Mouse (Mus musculus) neural tube, embryonic 11.5 days (tissue): ENCODE data around the gene Sypl. TPM values are rescaled to one million over a fixed set of nuclear protein-coding genes. Genes with fewer than 3 reads are reported as not detected.
A peak's percentile ranks its signal among the peaks of the same experiment; 100 is the strongest.

Source experiments
- ATAC-seq: fragments of 200-750 bp; cut with Nextera tagmentation; 2 replicates; pipeline ENCODE4 v1.8.0; 2017; ENCODE audit warnings: moderate number of reproducible peaks, mild to moderate bottlenecking, moderate TSS enrichment, moderate library complexity; ENCODE audit not compliant: insufficient read depth, low FRiP score, low TSS enrichment
- DNase-seq: peaks from one replicate; pipeline ENCODE4 v3.0.0-alpha.2; 2015; ENCODE audit warnings: low spot score
- H3K27ac ChIP-seq: fragments of 300-500 bp; sonication (generic); 2 replicates; pipeline ENCODE4 v1.5.1; 2014; ENCODE audit warnings: low read depth, mild to moderate bottlenecking, low read length
- H3K27me3 ChIP-seq: fragments of 300-500 bp; sonication (generic); 2 replicates; pipeline ENCODE4 v1.6.1; 2014; ENCODE audit warnings: mild to moderate bottlenecking, low read length, mixed read lengths; ENCODE audit not compliant: control insufficient read depth, insufficient read depth
- H3K36me3 ChIP-seq: fragments of 300-500 bp; sonication (generic); 2 replicates; pipeline ENCODE4 v1.6.1; 2014; ENCODE audit warnings: mild to moderate bottlenecking, low read length, moderate library complexity, mixed read lengths; ENCODE audit not compliant: control insufficient read depth, insufficient read depth
- H3K4me1 ChIP-seq: fragments of 300-500 bp; sonication (generic); 2 replicates; pipeline ENCODE4 v1.6.1; 2014; ENCODE audit warnings: low read length, mixed read lengths; ENCODE audit not compliant: control insufficient read depth, insufficient read depth
- H3K4me2 ChIP-seq: fragments of 300-500 bp; sonication (generic); 2 replicates; pipeline ENCODE4 v1.6.1; 2014; ENCODE audit warnings: low read depth, mild to moderate bottlenecking, moderate library complexity
- H3K4me3 ChIP-seq: fragments of 300-500 bp; sonication (generic); 2 replicates; pipeline ENCODE4 v1.5.1; 2014; ENCODE audit warnings: low read depth, low read length
- H3K9ac ChIP-seq: fragments of 300-500 bp; sonication (generic); 2 replicates; pipeline ENCODE4 v1.6.1; 2014; ENCODE audit warnings: mild to moderate bottlenecking, low read length
- H3K9me3 ChIP-seq: fragments of 300-500 bp; sonication (generic); 2 replicates; pipeline ENCODE4 v1.6.1; 2016; ENCODE audit warnings: low read length; ENCODE audit not compliant: control insufficient read depth
- WGBS: fragments of 180-500 bp; shearing (Covaris S2); extraction: QIAGEN DNeasy Blood & Tissue Kit; methylation state at CpG from one replicate; pipeline ENCODE4 v1.1.7; 2014; 5-methylcytosine and 5-hydroxymethylcytosine counted together
- polyA plus RNA-seq: library from polyadenylated mRNA; unstranded; fragments of >200 nt; fragmentation: Nextera tagmentation; extraction: Ambion mirVana; gene quantifications from 2 replicates; pipeline ENCODE4 v1.2.1, GENCODE M21; 2014

The Sypl gene
- polyA plus RNA-seq: 54.0 and 58.6 TPM in 2 replicates

- H3K27ac ChIP-seq: peak within 1 kb of the TSS; percentile 92
- ATAC-seq (peak; percentile 97), DNase-seq (peak; percentile 97)
- no peaks in the 10 kb centered on the region for H3K36me3 ChIP-seq
- H3K9ac ChIP-seq: peak within 1 kb of the TSS; percentile 83
- H3K4me3 ChIP-seq: peak within 1 kb of the TSS; percentile 77
- H3K9me3 ChIP-seq: no peaks in the 10 kb centered on the region
- H3K4me1 ChIP-seq: peaks cover 6% of the 10 kb centered on the region; the same call in 1 of the 2 replicates
- peak within 1 kb of the TSS; percentile 75 for H3K4me2 ChIP-seq
- under 1% methylated on average over 32 of the region's 52 CpGs for WGBS
- H3K27me3 ChIP-seq: no peaks in the 10 kb centered on the region
Measured at GRCm38 (mm10) chr12:32953596-32954215, at the start of gene Sypl. TSS of gene Sypl (plus strand) at chr12:32953891.

DNA sequence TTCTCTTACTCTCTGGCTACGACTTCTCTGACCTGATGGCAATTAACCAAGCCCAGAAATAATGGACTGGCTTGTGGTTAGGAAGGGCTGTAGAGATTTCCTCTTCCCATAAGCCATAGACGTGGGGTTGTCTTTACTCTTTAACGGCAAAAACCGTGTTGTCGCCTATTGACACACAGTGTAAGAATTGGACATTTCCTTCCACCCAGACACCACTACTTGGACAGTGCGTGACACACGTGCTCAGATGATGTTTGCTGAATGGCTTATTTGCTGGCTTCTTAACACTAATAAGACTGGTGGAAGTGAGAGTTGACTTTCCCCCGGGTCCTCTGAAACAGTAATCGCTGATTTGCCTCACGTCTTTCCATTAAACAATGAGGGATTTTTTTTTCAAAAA is 44.0 kb upstream of the Sypl start:
- H3K27ac ChIP-seq: no peak overlapping the region
- DNase-seq: no peak
- no peak overlapping the region for H3K4me2 ChIP-seq
- WGBS: 64% methylated on average over 10 of the region's 10 CpGs
- no peak overlapping the region for H3K4me3 ChIP-seq
- H3K9me3 ChIP-seq: no peaks in the 10 kb centered on the region
- H3K9ac ChIP-seq: no peak overlapping the region
- H3K4me1 ChIP-seq: no peaks in the 10 kb centered on the region
- no peaks in the 10 kb centered on the region for H3K27me3 ChIP-seq
- no peaks in the 10 kb centered on the region for H3K36me3 ChIP-seq
- peak; percentile 21; the same call in 1 of the 2 replicates for ATAC-seq

GRCm38 (mm10) chr12:32910092-32910491 is 43.6 kb upstream of the Sypl start:
- ATAC-seq: peak; percentile 67
- no peaks in the 10 kb centered on the region for H3K36me3 ChIP-seq
- peak; percentile 71 for DNase-seq
- H3K27me3 ChIP-seq: no peaks in the 10 kb centered on the region
- H3K4me2 ChIP-seq: peak overlapping the region; percentile 34
- no peak overlapping the region for H3K9ac ChIP-seq
- no peaks in the 10 kb centered on the region for H3K9me3 ChIP-seq
- H3K27ac ChIP-seq: no peak overlapping the region
- H3K4me1 ChIP-seq: no peaks in the 10 kb centered on the region
- 15% methylated on average over 11 of the region's 11 CpGs for WGBS
- H3K4me3 ChIP-seq: no peak overlapping the region

- ATAC-seq (peak; percentile 82), DNase-seq (peak; percentile 80)
- 41% methylated on average over 15 of the region's 15 CpGs for WGBS
- H3K27me3 ChIP-seq: no peaks in the 10 kb centered on the region
- no peak overlapping the region for H3K9ac ChIP-seq
- H3K4me3 ChIP-seq: no peak overlapping the region
- H3K4me1 ChIP-seq: no peaks in the 10 kb centered on the region
- H3K36me3 ChIP-seq: no peaks in the 10 kb centered on the region
- peak overlapping the region; percentile 34 for H3K4me2 ChIP-seq
- H3K9me3 ChIP-seq: no peaks in the 10 kb centered on the region
- H3K27ac ChIP-seq: no peak overlapping the region
Measured at GRCm38 (mm10) chr12:32910560-32911194, 43.0 kb upstream of the Sypl start.

GRCm38 (mm10) chr12:32911569-32911968 is 42.1 kb upstream of the Sypl start:
- Histone ChIP-seq H3K27me3 (no peaks in the 10 kb centered on the region), H3K9ac (no peak overlapping the region), H3K27ac (no peak overlapping the region), H3K4me2 (no peak overlapping the region), H3K36me3 (no peaks in the 10 kb centered on the region), H3K4me1 (no peaks in the 10 kb centered on the region), H3K9me3 (no peaks in the 10 kb centered on the region), H3K4me3 (no peak overlapping the region)
- ATAC-seq (no peak), DNase-seq (no peak)
- WGBS: 58% methylated on average over 4 of the region's 4 CpGs

- no peak overlapping the region for H3K27ac ChIP-seq
- WGBS: 79% methylated on average over 5 of the region's 5 CpGs
Measured at GRCm38 (mm10) chr12:32912772-32913171, 40.9 kb upstream of the Sypl start.

GRCm38 (mm10) chr12:32918683-32919082 is 35.0 kb upstream of the Sypl start:
- H3K9me3 ChIP-seq: no peaks in the 10 kb centered on the region
- H3K4me3 ChIP-seq: no peak overlapping the region
- DNase-seq (no peak), ATAC-seq (no peak)
- H3K27ac ChIP-seq: no peak overlapping the region
- no peak overlapping the region for H3K4me2 ChIP-seq
- WGBS: 77% methylated on average over 7 of the region's 7 CpGs
- H3K4me1 ChIP-seq: no peaks in the 10 kb centered on the region
- H3K36me3 ChIP-seq: no peaks in the 10 kb centered on the region
- no peak overlapping the region for H3K9ac ChIP-seq
- no peaks in the 10 kb centered on the region for H3K27me3 ChIP-seq

More at GRCm38 (mm10) chr12:32912772-32913171, 40.9 kb upstream of the Sypl start:
- Histone ChIP-seq H3K36me3 (no peaks in the 10 kb centered on the region), H3K9ac (no peak overlapping the region), H3K9me3 (no peaks in the 10 kb centered on the region), H3K4me3 (no peak overlapping the region), H3K27me3 (no peaks in the 10 kb centered on the region), H3K4me2 (no peak overlapping the region), H3K4me1 (no peaks in the 10 kb centered on the region)
- DNase-seq: no peak
- ATAC-seq: no peak

DNA sequence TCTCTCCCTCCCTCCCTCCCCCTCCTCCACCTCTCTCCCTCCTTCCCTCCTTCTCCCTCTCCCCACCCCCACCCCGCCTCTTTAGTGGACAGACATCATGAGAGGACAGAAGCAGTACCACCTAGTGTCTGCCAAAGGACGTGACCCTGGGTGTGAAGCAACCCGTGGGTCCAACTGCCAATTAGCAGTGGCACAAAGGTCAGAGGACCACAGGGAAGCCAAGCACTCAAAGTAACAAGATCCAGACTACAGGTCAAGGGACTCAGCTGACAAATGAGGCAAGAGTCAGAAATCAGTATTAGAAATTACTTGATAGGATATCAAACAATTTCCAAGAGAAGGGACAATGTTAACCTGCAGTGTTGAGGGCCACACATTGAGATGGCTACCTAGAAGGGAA is 34.6 kb upstream of the Sypl start:
- 26% methylated on average over 3 of the region's 3 CpGs for WGBS
- H3K9me3 ChIP-seq: no peaks in the 10 kb centered on the region
- ATAC-seq (no peak), DNase-seq (peak; percentile 1)
- no peaks in the 10 kb centered on the region for H3K36me3 ChIP-seq
- H3K27me3 ChIP-seq: no peaks in the 10 kb centered on the region
- no peak overlapping the region for H3K9ac ChIP-seq
- H3K4me2 ChIP-seq: no peak overlapping the region
- no peaks in the 10 kb centered on the region for H3K4me1 ChIP-seq
- H3K27ac ChIP-seq: no peak overlapping the region
- no peak overlapping the region for H3K4me3 ChIP-seq

GRCm38 (mm10) chr12:32919527-32919926 is 34.2 kb upstream of the Sypl start:
- no peak overlapping the region for H3K9ac ChIP-seq
- DNase-seq (no peak), ATAC-seq (no peak)
- no peaks in the 10 kb centered on the region for H3K36me3 ChIP-seq
- no peaks in the 10 kb centered on the region for H3K4me1 ChIP-seq
- H3K4me2 ChIP-seq: no peak overlapping the region
- no peaks in the 10 kb centered on the region for H3K9me3 ChIP-seq
- no peak overlapping the region for H3K27ac ChIP-seq
- no peaks in the 10 kb centered on the region for H3K27me3 ChIP-seq
- no peak overlapping the region for H3K4me3 ChIP-seq
- WGBS: 88% methylated on average over 5 of the region's 5 CpGs
